Mouse (Mus musculus): ENCODE results near the gene Osgin1. TPM values are rescaled to one million over a fixed set of nuclear protein-coding genes. Genes with fewer than 3 reads are reported as not detected.

Gene Osgin1
- polyA plus RNA-seq, 1 experiment from 2014 or later, result 19.6 TPM

DNA sequence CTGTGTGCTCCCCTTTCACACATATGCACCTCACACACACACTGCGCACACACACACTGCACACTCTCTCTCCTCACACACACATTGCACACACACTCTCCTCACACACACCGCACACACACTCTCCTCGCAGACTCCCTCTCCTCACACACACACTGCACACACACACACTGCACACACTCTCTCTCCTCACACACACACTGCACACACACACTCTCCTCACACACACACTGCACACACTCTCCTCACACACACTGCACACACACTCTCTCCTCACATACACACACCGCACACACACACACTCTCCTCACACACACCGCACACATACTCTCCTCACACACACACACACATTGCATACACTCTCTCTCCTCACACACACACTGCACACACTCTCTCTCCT, 29.3 kb upstream of the Osgin1 start:
- no peak overlapping the region for H3K9ac ChIP-seq (ENCODE audit: low read depth, low read length)
- no peak for TF ChIP-seq CTCF (IDR thresholded peaks at IDR 0.05; ENCODE audit: low read depth)
- H3K4me1 ChIP-seq (replicated peaks; ENCODE audit: control insufficient read depth, insufficient read depth, low read length), result 0 out of 2 replicates have a peak, but pooled peaks cover 4% of the 10 kb centered on the region
- 95% methylated on average over 5 of the region's 5 CpGs for WGBS
- H3K27me3 ChIP-seq (replicated peaks; ENCODE audit: control insufficient read depth, insufficient read depth, low read length), result no peaks in the 10 kb centered on the region
- H3K36me3 ChIP-seq (ENCODE audit: control insufficient read depth, insufficient read depth), result peaks cover 59% of the 10 kb centered on the region
- no peak for ATAC-seq
- H3K27ac ChIP-seq (ENCODE audit: low read depth, low read length), result no peak overlapping the region
- no peaks in the 10 kb centered on the region for H3K9me3 ChIP-seq (ENCODE audit: control insufficient read depth)
- H3K4me2 ChIP-seq (replicated peaks; ENCODE audit: low read depth), result no peak overlapping the region
- H3K4me3 ChIP-seq (ENCODE audit: low read depth, low read length), result no peak overlapping the region

DNA sequence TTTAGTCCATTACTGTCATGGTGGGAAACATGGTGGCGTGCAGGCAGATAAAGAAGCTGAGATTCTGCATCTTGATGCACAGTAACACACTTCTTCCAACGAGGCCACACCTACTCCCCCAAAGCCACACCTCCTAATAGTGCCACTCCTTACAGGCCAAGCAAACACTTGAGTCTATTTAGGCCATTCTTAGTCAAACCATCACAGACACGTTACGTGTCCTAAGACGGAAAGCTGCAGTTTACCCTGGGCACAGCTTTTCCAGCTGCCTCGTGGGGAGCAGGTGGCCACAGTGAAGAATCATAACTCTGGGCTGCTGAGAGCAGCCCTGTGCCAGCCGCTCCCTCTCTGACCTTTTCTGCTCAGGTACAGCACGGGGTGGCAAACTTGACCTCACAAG, 25.6 kb upstream of the Osgin1 start:
- no peaks in the 10 kb centered on the region for H3K4me1 ChIP-seq (replicated peaks; ENCODE audit: control insufficient read depth, insufficient read depth, low read length)
- no peaks in the 10 kb centered on the region for H3K27me3 ChIP-seq (replicated peaks; ENCODE audit: control insufficient read depth, insufficient read depth, low read length)
- no peak overlapping the region for H3K4me3 ChIP-seq (ENCODE audit: low read depth, low read length)
- H3K9ac ChIP-seq (ENCODE audit: low read depth, low read length), result no peak overlapping the region
- 69% methylated on average over 8 of the region's 8 CpGs for WGBS
- no peak overlapping the region for H3K4me2 ChIP-seq (replicated peaks; ENCODE audit: low read depth)
- H3K9me3 ChIP-seq (ENCODE audit: control insufficient read depth), result no peaks in the 10 kb centered on the region
- no peak overlapping the region for H3K27ac ChIP-seq (ENCODE audit: low read depth, low read length)
- ATAC-seq, result no peak
- peaks cover 62% of the 10 kb centered on the region for H3K36me3 ChIP-seq (ENCODE audit: control insufficient read depth, insufficient read depth)
- TF ChIP-seq CTCF (IDR thresholded peaks at IDR 0.05; ENCODE audit: low read depth), result no peak

DNA sequence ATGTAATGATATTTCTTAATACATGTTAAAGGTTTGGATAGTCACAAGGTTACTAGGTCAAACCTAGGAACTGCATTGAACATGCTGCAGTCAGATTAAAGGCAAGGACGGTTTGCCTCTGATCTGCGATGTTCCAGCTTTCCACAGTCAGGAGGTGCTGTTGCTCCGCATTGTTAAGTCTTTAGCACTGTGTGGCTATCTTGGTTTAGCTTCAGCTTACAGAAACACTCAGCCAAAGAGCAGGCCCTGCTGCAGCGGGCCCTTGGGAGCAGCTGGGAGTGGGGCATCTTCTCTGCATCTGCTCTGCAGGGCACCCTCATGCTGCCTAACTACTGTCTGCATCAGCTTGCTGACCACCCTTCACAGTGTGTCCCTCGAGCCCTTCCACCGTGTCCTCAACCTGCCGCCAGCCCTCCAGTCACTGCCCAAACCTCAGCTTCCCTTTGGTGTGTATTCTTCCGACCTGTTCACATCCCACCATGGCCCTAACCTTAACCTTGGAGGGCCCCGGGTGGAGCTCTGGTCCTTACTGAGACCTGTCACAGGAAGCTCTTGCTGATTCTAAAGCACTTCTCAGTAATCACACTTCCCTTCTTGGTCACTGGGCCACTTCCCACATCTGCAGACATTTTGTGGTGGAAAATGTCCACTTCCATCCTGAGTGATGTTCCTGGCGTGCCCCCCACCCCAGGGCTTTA, 21.7 kb upstream of the Osgin1 start:
- H3K9ac ChIP-seq (ENCODE audit: low read depth, low read length), result no peak overlapping the region
- H3K9me3 ChIP-seq (ENCODE audit: control insufficient read depth), result no peaks in the 10 kb centered on the region
- TF ChIP-seq CTCF (IDR thresholded peaks at IDR 0.05; ENCODE audit: low read depth), result peak; percentile 42
- H3K36me3 ChIP-seq (ENCODE audit: control insufficient read depth, insufficient read depth), result peaks cover 44% of the 10 kb centered on the region
- H3K27me3 ChIP-seq (replicated peaks; ENCODE audit: control insufficient read depth, insufficient read depth, low read length), result no peaks in the 10 kb centered on the region
- no peak overlapping the region for H3K4me3 ChIP-seq (ENCODE audit: low read depth, low read length)
- H3K4me1 ChIP-seq (replicated peaks; ENCODE audit: control insufficient read depth, insufficient read depth, low read length), result no peaks in the 10 kb centered on the region
- WGBS, result 56% methylated on average over 10 of the region's 10 CpGs
- peak overlapping the region; percentile 58; the same call in 1 of the 2 replicates for H3K4me2 ChIP-seq (replicated peaks; ENCODE audit: low read depth)
- no peak overlapping the region for H3K27ac ChIP-seq (ENCODE audit: low read depth, low read length)
- ATAC-seq, result no peak

DNA sequence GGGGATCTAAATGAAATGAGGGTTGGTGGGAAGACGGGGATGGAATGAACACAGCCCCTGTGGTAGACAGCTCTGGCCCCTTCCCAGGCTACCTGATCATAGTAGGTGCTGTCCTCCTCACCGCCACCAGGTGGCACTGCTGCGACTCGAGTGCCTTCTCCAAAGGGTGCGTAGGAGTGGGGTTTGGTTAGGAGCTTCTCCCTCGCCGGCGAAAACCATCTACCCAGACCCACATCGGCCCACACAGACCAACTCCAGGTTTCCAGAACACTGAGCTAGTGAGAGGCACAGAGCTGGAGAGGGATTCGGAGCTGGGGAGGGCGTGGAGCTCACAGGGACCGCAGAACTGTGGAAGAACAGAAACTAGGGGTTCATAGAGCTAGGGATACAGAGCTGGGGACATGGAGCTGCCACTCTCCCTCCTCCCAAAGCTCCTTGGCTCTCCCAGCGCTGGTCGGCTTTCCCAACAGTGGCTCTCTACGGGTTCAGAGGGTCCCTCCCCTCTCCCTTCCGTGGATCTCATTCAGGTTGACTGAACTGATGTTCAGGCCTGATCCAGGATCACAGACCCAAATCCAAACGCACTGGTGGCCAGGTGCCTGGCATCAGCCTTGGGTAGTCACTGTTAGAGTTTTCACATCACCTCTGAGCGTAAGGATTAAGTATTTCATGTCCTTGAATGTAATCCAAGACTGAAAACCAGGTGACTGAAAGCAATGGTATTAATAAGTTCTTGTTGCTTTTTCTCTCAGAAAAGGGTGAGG, 21.0 kb upstream of the Osgin1 start:
- Histone ChIP-seq H3K4me3 (ENCODE audit: low read depth, low read length) (no peak overlapping the region), H3K9ac (ENCODE audit: low read depth, low read length) (peak overlapping the region; percentile 32; the same call in 1 of the 2 replicates), H3K36me3 (ENCODE audit: control insufficient read depth, insufficient read depth) (peaks cover 38% of the 10 kb centered on the region), H3K27ac (ENCODE audit: low read depth, low read length) (no peak overlapping the region), H3K27me3 (replicated peaks; ENCODE audit: control insufficient read depth, insufficient read depth, low read length) (no peaks in the 10 kb centered on the region), H3K4me1 (replicated peaks; ENCODE audit: control insufficient read depth, insufficient read depth, low read length) (no peaks in the 10 kb centered on the region), H3K9me3 (ENCODE audit: control insufficient read depth) (no peaks in the 10 kb centered on the region), H3K4me2 (replicated peaks; ENCODE audit: low read depth) (peak overlapping the region; percentile 58)
- TF ChIP-seq CTCF (IDR thresholded peaks at IDR 0.05; ENCODE audit: low read depth), result peak; percentile 96
- WGBS, result 13% methylated on average over 18 of the region's 18 CpGs
- peak; percentile 51; the same call in 1 of the 2 replicates for ATAC-seq

DNA sequence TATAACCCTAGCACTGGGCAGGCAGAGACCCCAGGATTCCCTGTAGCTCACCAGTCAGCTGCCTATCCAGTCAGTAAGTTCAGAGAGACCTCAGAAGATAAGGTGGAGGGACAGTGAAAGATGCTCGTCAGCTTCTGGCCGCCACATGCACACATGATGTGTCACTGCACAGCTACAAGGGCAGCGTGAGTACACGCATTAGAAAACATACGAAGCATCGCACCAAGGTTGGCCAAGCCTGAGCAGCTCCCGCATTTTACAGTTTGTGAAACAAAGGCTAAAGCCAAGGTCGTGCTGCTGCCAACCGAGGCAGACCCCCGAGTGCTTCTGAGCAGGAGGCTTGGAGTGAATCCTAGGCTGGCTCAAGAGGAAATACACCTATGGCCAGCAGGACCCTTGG, 20.3 kb upstream of the Osgin1 start:
- TF ChIP-seq CTCF (IDR thresholded peaks at IDR 0.05; ENCODE audit: low read depth), result no peak
- no peak overlapping the region for H3K9ac ChIP-seq (ENCODE audit: low read depth, low read length)
- H3K36me3 ChIP-seq (ENCODE audit: control insufficient read depth, insufficient read depth), result peaks cover 31% of the 10 kb centered on the region
- ATAC-seq, result no peak
- WGBS, result 86% methylated on average over 10 of the region's 10 CpGs
- H3K4me2 ChIP-seq (replicated peaks; ENCODE audit: low read depth), result no peak overlapping the region
- H3K4me3 ChIP-seq (ENCODE audit: low read depth, low read length), result no peak overlapping the region
- H3K4me1 ChIP-seq (replicated peaks; ENCODE audit: control insufficient read depth, insufficient read depth, low read length), result no peaks in the 10 kb centered on the region
- no peaks in the 10 kb centered on the region for H3K27me3 ChIP-seq (replicated peaks; ENCODE audit: control insufficient read depth, insufficient read depth, low read length)
- H3K27ac ChIP-seq (ENCODE audit: low read depth, low read length), result no peak overlapping the region
- H3K9me3 ChIP-seq (ENCODE audit: control insufficient read depth), result no peaks in the 10 kb centered on the region

DNA sequence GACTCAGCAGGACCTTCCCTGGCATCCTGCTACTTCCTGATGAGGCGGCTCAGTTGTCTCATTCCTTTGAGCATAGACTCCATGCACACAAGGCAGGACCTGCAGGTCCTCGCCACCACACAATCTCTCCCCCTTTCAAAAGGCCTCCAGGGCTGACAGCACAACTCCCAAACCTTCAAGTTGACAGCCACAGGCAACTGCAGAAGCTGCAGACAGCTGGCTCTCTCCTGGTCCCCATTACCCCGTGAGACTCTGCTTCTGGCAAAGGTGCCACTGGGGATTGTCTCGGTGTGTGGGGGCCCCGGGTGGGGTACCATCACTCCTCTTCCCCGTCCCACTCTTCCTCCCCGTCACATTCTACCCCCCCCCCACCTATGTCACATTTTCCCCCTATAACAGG, 13.6 kb upstream of the Osgin1 start:
- Histone ChIP-seq H3K9ac (ENCODE audit: low read depth, low read length) (no peak overlapping the region), H3K4me1 (replicated peaks; ENCODE audit: control insufficient read depth, insufficient read depth, low read length) (0 out of 2 replicates have a peak, but pooled peaks cover 2% of the 10 kb centered on the region), H3K9me3 (ENCODE audit: control insufficient read depth) (no peaks in the 10 kb centered on the region), H3K4me3 (ENCODE audit: low read depth, low read length) (no peak overlapping the region), H3K27me3 (replicated peaks; ENCODE audit: control insufficient read depth, insufficient read depth, low read length) (no peaks in the 10 kb centered on the region), H3K36me3 (ENCODE audit: control insufficient read depth, insufficient read depth) (no peaks in the 10 kb centered on the region; the same call in 1 of the 2 replicates), H3K27ac (ENCODE audit: low read depth, low read length) (no peak overlapping the region), H3K4me2 (replicated peaks; ENCODE audit: low read depth) (no peak overlapping the region)
- no peak for ATAC-seq
- 78% methylated on average over 7 of the region's 7 CpGs for WGBS
- TF ChIP-seq CTCF (IDR thresholded peaks at IDR 0.05; ENCODE audit: low read depth), result no peak

Measured in intestine, postnatal 0 days (tissue).